Mouse (Mus musculus): Measurements from ENCODE around the gene Gatad2a. TPM values are rescaled to one million over a fixed set of nuclear protein-coding genes. Genes with fewer than 3 reads are reported as not detected.

Gene Gatad2a
- total RNA-seq, 2 experiments from 2014 or later, result 60.9 to 74.5 TPM

DNA sequence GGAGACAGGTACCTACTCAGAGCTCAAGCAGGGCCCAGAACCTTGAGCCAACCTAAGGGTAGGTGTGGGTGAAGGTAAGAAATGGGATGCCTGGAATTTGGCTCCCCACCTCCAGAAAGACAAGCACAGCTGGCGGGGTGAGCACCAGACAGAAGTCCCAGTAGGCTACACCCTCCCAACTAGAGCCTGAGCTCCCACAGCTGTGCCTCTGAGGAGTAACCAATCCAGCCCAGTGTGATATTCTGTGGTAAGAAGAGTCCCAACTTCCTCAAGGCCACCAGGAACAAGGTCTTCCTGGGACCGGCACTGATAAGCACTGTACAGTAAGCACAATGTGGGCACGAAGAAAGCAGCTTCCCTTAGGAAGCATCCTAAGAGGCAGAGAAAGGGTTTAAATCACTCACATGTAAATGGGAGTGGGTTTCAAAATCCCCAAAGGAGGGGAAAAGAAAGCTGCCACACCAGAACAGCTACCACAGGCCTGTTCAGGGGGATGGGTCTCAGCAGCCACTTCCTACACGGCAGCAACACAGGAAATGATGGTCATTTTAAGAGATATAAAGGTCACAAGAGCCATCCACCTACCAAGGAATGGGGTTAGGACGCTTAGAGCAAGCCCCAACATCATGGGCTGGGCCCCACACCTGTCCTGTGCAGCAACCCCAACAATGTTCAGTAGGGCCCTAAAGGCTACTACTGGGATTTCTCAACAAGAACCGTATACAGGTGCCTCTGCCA lies 57.8 kb downstream of the Gatad2a start:
- no peak for DNase-seq (ENCODE audit: low spot score in 2 of 2)

DNA sequence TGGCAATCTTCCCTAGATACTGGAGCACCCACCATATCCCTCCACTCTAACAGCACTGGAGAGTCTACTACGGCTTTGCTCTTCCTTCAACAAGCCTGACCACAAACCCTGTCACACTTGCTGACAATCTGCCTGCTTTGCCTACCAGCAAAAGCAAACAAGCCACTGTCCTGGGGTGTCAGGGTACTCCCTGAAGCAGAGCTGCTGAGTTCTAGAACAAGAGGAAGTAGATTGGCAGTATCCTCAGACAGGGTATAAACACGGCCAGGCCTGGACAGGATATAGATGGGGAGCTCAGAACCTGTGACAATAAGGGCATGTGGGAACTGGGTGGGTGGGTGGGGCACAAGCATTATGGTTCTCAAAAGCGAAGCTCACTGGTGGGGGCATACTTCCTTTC lies 58.7 kb downstream of the Gatad2a start:
- no peak for DNase-seq (ENCODE audit: low spot score in 2 of 2)

DNA sequence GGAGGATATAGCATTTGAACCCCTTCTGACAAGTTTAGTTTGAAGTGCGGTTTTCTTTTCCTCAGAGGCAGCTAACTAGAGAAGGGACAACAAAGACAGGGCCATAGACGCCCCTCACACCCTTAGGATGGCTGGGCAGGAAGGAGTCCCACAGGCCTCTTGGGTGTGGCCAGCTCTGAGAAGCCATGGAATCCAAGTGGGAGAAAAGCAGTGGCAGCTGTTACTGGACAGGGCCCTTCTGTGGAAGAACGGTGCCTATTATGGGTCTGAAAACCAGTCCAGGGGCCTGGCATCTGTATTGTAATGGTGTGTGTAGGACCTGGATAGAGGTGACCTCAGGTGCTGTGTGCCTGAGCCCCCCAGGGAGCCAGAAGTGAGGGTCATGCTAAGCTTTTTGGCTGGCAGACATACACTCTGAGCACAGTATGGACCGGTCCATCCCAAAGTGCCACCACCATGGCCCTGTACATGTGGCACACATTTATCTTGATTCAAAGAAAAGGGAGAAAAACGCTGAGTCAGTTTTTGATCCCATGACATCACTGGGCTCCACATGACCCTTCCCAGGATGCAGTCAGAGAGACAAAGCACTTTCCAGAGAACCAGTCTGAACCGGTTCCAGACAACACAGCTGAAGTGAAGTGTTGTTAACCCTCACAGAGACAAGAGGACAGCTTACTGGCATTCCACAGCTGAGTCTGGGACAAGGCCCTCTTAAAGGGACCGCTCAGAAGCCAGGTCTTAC lies 60.0 kb downstream of the Gatad2a start:
- DNase-seq (ENCODE audit: low spot score in 2 of 2), result peak in 1 of 2 experiments; percentile 56

DNA sequence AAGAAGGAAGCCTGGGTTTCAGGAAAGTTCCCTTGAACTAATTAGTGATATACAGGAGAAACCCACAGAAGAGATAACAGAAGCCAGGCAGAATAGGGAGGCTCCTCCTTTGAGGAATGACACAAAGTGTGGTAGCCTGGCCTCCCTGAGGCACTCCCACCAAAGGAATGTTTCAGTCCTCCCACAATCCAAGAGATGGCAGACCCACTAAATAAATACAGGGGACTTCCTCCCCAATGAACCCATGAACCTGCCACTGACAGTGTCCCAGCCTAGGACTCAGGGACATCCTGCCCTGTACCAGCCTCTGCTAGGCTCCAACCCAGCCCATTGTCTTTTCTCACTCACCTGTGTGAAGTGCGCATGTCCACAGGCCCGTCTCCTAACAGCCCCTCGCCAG lies 60.8 kb downstream of the Gatad2a start:
- DNase-seq (ENCODE audit: low spot score in 2 of 2), result no peak

DNA sequence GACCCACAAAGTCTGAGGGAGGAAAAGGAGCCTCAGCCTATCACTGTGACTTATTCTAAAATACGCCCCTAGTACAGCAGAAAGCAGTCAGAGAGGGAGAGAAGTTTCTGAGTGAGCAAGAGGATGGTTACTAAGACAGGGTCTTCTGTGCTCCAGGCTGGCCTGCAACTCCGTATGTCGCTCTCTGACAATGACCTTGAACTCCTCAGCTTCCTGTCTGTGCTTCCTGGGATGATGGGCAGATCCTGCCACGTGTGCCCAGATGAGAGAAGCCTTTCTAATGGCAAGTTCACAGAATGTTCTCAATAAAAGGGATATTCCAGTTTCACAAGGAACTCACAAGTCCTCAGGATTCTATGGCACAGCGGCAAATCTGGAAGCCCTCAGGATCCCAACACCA lies 61.6 kb downstream of the Gatad2a start:
- no peak for DNase-seq (ENCODE audit: low spot score in 2 of 2)

DNA sequence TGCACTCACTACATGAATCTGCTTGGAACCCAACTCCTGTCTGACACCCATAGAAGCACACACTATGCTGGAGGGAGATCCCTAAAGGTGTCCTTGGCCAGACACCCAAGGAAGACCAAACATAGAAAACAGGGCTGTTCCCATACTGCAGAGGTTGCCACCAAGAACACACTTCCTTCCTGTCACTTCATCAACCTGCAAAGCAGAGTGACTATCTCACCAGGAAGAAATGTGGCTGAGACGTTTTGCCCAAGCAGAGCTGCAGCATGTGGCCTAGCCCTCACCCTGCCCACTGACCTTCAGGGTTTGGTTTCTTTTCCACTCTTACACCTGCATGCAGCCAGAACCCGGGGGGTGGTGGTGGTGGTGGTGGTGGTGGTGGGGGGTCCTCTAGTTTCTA lies 62.4 kb downstream of the Gatad2a start:
- DNase-seq (ENCODE audit: low spot score in 2 of 2), result no peak

DNA sequence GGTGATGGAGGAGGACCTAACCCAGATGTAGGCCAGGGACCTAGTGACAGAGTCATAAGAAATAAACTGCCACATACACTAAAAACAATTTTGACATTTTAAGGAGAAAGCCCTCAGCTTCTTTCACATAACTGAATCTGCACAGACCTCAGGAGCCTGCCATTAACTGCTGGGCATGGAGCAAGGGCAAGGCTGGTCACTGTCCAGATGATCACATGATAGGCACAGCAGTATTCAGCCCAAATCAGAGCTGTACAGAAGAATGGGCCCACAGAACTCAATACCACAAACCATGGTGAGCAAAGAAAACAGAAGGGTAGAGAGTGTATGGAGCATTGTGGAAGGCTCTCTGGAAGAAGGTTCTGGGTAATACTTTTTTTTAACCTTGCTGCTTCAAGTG lies 69.3 kb downstream of the Gatad2a start:
- no peak for DNase-seq (ENCODE audit: low spot score in 2 of 2)

DNA sequence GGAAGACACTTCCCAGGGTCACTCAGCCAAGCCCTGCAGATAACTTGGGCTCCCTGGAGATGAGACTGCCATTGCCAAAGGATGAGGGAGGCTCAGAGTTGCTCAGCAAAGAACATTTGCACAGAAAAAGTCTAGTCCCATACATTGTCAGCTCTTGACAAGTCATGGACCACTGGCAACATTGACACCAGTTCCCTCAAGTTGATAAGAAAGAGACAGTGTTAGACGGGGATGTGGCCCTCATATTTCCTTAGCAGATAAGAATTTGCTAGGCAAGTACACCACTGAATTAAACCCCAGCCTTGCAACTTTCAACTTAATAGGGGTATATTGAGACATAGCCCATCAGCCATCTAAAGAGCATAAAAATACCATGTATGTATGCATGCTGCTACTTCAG lies 72.2 kb downstream of the Gatad2a start:
- no peak for DNase-seq (ENCODE audit: low spot score in 2 of 2)

DNA sequence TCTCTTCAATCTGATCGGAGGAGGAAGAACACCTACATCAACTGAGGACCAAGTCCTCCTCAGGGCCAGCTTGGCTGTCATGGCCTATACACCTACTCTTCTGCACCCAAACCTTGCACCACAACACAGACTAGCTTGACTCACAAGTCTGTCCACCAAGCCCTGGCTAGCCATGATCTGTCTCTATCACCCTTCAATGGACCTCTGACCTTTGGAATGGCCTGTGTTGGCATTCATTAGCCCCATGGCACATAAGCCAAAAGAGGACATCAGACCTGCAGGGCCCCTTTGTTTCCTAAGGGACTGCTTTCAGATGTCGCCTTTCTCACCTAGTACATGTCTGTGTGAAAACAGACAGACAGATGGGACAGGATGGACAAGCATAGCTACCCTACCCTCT lies 75.0 kb downstream of the Gatad2a start:
- DNase-seq (ENCODE audit: low spot score in 2 of 2), result no peak

DNA sequence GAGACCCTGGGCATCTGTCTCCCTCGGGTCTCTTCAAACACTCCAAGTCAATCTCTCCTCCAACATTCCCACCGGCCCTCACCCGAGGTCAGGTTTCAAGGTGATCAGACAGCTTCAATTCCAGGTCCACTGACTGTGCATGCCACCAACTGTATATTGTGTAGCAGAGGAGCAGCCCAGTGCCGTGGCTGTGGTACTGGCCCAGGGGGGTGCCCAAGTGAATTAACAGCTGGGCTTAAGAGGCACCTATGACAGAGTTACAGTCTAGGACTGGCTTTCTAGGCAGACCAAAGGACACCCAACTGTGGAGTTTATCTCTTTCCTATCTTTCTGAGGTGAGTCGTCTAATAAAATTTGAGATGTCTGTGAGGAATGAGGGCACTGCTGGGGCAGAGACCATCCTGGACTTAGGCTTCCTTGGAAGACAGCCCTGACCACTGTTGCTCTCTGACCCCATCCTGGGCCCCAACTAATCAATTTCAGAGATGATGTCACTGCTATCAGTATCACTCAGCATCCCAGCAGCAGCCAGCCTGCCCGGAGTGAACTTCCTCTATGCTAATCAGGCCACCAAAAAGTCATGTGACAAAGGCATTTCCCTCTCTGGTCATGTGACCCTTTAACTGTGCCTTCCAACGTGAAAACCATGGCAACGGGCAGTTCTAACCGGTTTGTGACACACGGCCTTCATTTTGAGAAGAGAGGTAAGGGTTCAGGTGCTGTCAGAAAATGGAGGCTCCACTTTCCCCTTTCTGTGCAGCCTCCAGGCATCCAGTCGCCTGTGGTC lies 76.1 kb downstream of the Gatad2a start:
- peak in 1 of 2 experiments; percentile 41 for DNase-seq (ENCODE audit: low spot score in 2 of 2)

DNA sequence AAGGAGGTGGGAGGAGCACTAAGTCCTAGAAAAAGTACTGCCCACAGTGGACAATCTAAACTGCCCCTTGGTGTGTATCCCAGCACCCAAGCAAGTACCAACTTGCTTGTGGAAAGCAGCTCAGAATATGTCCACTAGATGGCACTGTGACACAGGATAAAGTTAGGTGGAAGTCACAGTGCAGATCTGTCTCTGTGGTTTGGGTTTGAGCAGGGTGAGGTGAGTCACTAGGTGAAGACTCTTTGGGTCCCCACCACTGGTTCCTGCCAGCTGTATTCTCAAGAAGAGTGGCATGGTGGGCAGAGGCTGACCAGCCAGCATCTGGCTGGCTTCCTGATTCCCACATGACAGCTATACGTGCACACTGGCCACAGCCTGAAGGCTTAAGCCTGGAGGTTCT lies 77.2 kb downstream of the Gatad2a start:
- DNase-seq (ENCODE audit: low spot score in 2 of 2), result peak; percentile 41 to 66

DNA sequence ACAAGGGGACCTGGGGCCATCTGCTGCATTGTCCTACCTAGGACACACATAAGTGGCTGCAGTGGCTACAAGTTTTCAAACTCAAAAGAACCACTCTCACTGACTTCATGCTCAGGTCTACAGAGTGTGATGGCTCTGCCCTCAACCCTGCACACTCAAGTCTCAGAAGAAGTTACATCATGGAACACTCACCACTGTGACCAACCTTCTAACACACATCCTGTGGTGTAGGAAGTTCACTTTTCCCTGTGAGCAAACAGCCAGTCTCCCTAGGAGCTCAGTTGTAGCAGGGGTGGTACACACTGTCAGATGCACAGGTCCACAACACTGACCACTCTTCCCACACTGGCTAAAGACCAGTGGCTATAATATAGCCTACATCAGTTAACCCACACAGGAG lies 77.7 kb downstream of the Gatad2a start:
- DNase-seq (ENCODE audit: low spot score in 2 of 2), result no peak

DNA sequence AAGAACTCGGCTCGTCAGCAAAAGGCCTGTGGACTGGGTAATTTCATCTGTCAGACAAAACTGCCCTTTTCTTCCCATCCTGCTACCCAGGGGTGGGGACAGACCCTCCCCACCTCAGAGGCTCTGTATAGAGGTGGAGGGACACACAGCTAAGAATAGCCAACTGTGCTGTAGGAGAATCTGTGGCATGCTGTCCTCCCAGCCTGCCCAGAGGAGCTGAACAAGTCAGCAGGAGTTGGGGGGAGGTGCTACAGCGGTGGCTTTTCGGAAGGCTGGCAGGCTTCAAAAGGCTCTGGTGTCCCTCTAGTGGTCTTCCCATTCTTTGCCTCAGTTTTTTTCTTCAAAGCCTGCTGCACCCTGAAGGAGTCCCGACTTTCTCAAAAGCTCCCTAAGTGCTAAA lies 80.4 kb downstream of the Gatad2a start:
- DNase-seq (ENCODE audit: low spot score in 2 of 2), result no peak

DNA sequence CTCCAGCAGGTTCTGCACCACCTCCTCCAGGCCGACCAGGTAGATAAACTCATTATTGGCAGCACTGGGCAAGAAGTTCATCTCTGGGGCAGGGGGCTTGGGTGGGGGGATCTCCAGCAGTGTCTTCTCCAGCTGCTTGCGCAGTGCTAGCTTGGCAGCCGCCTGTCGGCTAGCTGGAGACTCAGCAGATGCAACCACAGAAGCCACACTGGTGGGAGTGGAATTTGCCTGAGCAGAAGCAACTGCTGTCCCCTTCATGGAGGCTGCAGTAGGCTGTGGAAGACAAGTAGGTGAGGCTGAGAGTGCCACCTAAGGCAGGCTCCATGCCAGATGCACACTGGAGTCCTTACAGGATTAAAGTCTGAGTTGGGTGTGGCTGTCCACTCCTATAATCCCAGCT lies 81.7 kb downstream of the Gatad2a start:
- DNase-seq (ENCODE audit: low spot score in 2 of 2), result no peak

DNA sequence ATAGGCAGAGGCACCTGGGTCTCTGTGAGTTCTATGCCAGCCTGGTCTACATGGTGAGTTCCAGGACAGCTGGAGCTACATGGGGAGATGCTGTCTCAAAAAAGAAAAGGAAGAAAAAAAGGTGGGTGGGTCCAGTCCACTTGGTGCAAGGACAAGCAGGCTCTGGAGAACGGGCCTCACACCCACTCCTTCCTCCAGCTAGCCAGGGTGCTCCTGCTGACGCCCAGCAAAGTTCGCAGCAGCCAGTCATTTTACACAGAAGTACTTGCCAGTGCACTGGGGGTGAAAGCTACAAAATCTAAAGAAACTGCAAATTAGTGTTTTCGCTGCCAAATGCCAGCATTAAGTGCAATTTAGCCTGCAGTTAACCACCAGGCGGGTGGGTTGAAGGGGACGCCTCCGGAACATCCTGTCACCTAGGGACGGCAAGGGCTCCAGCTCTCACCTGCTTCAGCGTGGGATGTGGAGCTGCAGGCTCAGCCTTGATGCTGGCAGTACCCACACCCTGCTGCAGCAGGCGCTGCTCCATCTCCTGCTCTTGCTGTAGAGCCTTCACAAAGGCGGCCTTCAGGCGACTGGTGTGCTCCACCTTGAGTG lies 83.6 kb downstream of the Gatad2a start:
- DNase-seq (ENCODE audit: low spot score in 2 of 2), result no peak

DNA sequence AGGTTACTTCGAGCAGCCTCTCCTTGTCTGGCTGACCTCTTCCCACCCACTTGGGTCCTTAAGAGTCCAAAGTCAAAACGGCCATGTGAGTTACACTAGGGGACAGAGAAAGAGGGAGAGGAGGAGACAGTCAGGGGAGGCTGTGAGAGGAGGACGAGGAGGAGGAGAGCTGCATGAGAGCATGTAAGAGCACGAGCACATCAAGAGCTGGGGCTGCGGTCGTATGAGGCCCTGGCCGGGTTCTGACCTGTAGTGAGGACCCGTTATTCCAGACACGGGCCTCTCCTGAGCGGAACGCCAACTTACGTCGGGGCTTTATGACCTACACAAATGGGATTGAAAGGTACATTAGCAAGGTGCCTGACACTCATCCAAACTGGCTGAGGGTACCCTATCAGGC lies 84.3 kb downstream of the Gatad2a start:
- no peak for DNase-seq (ENCODE audit: low spot score in 2 of 2)

DNA sequence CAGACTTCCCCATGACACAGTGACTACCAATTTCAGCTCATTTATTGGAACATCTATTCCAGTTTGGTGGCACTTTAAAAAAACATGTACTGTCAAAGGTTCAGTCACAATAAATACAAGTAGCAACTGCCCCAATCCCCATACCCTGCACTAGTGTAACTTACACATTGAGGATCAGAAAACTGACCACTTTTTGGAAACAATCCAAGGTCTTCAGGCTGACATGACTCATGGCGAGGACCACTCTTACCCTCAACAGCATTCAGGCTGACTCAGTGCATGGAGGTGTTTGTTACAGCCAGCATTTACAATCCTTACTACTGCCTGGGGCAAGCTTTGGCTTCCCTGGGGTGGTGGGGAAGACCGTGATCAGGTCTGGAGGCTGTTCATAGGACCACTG lies 89.1 kb downstream of the Gatad2a start:
- no peak for DNase-seq (ENCODE audit: low spot score in 2 of 2)

DNA sequence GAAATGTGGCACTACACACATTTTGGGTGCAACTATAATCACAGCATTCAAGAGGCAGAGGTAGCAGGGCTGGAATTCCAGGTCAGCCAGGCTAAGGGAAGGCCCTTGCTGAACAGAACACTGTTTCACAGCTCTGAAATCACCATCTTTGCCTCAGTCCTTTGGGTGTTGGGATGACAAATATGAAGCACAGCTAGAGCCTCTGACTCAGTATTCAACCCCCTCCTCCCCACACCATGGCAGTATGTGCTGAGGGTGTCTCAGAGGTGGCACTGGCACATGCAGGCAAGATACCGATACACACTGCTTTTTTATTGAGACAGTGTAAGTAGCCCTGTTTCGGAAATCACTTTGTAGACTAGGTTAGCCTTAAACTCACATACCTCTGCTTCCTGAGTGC lies 89.9 kb downstream of the Gatad2a start:
- no peak for DNase-seq (ENCODE audit: low spot score in 2 of 2)

DNA sequence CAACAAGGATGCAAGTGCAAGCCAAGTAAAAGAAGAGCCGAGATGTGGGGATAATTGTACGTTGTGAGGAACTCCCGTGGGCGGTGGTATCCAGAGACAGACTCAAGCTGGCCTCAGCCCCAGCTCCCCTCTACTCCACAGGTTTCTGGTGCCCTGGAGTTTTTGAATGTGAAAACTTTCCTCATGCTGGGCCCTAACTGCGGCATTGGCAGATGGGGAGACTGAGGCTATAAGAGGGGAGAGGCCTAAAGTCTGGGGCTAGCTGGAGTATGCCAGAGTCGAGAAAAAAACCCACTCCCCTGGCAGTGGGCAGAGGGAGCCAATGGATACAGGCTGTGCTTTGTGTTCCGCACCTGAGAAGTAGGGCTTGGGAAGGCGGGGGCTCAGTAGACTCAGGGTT lies 92.1 kb downstream of the Gatad2a start:
- DNase-seq (ENCODE audit: low spot score in 2 of 2), result no peak

DNA sequence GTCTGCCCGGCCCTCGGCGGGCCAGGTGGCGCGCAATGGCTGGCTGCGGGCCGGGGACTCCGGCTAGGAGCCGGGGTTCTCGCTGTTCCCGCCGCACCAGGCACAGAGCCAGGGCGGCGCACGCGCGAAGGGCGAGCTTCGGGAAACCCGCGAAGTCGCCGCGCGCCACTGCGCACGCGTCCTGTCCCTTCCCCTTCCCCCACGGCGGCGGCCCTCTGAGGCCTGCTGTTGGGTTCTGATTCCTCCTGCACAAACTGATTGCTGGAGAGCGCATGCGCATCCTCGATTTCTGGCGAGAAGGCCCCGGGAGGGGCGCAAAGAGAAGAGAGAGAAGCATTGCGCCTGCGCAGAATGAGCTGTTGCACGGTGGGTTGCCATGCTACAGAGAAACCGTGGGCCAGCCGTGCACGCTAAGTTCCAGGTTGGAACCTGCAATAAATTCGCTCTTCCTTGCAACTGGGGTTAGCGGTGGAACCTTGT lies 93.1 kb downstream of the Gatad2a start:
- peak; percentile 99 for DNase-seq (ENCODE audit: low spot score in 2 of 2)

All from gastrocnemius, postnatal 4 days (tissue).